Mouse (Mus musculus) induced T-regulatory cell, adult 2 months (primary cell): ENCODE measurements at regions not wholly inside any gene's neighbourhood (a gene's known extent, or its start where the extent isn't known, plus 50 kb on each side); places are given as distances from the start of the nearest gene placed in this dataset.

Experiments used
- DNase-seq: peaks from one replicate; pipeline ENCODE4 v3.0.0-alpha.2; 2012; ENCODE audit warnings: low read depth

- DNase-seq = no peak
These were observed 52.0 kb upstream of the Mgat5 start for GRCm38 (mm10) chr1:127152840-127153239.

DNA sequence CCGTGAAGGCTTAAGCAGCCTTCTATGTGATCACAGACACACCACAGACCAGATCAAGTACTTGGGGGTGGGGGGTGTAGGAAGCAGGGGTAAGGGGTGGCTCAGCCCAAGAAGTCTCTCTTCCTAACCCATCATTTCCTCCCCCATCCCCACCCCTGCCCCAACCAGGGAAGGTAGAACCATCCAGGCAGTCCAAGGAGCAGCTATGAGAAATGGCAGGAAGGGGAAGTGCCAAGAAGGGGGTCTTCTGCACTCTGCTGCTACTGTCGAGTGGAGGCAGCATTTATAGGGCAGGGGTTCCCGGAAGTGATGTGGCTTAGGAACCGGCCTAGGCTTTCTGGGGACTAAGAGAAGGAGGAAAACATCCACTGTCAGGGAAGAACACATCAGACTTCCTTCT is 69.3 kb upstream of the Mgat5 start:
- no peak for DNase-seq

GRCm38 (mm10) chr1:127131871-127132270 is 72.9 kb upstream of the Mgat5 start:
- DNase-seq = no peak

DNA sequence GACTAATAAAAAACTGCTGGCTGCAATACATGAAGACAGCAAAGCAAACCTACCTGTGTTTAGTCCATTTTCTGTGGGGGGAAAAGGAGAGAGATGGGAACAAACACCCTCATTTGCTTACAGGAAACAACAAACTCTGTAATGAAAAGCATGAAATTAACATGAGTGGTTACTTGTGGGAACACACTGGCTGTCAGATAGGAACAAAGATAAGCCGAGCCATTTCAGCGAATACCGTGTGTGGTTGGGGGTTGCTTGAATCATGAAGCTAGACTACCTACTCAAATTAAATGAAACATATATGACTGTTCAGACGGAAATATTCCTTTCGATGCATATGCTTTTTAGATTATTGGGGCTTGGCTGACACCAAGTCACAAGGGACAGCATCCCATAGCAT is 80.0 kb upstream of the Mgat5 start:
- no peak for DNase-seq

- DNase-seq = no peak
These were observed 86.8 kb upstream of the Mgat5 start for GRCm38 (mm10) chr1:127118019-127118418.

DNA sequence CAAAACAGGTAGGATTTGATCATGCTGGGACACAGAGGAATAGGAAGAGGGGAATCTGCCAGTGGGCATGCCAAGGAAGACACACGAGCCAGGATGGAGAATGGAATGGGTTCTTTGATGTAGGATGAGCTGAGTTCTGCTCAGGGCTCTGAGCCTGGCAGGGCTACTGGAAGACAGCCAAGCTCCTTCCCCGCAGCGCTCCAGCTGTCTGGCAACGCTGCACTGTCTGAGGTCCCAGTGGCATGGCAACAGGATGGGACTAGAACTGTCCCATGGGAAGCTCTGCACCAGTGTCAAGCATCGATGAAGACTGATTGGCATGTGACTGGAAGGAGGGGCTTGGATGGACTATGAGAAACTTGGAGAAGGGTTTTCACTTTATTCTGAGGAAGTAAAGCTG is 97.3 kb upstream of the Mgat5 start:
- no peak for DNase-seq

DNA sequence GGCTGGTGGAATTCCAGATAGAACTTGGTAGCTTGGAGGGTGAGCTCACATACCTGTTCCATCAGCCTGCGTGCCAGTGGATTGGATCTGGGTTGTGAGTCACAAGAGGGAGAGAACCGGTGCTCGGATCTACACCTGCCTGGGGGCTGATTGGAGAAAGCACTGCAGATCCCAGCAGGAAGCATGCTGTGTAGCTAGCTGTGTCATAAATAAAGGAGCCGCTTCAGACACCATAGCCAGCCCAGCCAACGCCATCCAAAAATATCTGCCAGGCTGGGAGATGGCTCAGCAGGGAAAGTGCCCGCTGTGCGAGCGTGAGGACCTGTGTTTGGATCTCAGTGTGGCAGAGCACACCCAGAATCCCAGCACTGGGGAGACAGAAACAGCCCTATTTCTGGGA is 99.0 kb upstream of the Mgat5 start:
- no peak for DNase-seq

DNA sequence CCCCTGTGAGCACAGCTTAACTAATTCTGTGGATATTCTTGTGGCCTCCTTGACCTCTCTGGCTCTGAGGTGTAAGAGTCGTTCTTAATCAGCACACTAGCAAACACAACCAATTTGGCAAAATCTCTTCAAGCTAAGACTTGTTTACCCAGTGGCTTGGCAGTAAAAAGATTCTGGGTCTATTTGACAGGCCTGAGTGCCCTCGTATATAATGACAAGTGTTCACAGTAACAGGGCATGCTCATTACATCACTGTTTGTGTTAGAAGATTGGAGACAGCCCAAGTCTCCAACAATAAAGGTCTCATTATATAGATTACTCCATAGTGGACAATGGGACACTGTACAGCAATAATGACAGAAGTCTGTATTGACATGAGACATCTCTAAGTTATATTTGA is 101.2 kb upstream of the Mgat5 start:
- no peak for DNase-seq

DNA sequence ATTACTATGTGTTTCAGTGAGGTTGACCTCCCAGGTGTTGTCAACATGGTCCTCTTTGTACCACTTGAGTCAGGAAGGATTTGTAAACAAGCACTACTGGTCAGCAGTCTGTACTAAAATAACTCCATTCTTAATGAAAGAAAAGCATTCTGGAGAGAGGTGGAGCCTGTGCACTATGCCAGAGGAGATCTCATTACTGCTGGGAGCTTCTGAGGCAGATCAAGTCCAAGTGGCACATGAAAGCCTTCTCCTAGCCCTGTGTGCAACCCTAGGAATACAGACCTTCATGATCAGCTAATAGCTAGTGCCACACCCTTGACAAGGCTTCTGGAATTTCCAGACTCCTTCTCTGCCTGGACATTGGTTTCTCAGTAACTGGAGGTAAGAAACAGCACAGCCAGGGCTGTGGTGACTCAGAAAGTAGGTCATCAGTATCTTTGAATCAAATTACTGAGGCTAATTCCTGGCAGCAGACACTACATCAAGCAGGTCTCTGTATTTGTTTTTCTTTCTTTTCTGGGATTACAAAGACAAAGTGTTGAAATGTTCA is 105.9 kb upstream of the Mgat5 start:
- DNase-seq = no peak

DNA sequence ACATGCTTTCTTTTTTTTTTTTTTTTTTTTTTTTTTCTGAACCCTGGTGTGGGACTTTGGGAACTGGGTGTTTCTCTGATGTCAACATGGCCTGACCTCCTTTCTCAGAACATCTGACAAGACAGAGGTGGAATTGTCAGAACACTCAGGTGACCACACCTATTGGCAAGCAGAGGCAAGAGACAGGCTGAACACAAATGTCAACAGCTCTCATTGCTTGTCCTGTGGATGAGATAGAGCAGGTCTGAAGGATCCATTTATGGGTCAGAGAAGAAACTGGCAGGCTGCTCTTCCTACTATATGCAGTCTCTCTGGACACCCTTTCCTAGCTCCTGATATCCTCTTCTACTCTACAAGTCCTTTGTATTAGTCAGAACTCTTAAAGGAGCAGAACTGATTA is 117.2 kb upstream of the Mgat5 start:
- no peak for DNase-seq

DNA sequence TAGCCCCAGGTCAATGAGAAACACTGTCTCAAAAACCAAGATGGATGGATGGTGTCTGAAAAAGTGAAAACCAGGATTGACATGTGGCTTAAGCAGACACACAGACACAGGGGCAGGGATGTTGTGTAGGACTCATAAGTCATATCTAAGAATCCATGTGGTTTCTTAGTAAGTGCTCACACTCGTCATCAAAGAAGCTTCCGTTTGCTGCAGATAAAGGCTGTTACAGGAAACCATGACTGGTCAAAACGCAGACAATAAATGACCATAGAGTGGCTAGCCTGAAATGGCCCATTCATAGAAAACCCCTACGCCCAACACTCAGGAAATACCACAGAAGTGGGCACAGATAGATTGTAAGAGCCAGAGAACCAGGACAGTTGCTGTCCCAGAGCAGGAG is 118.8 kb upstream of the Mgat5 start:
- DNase-seq = no peak

DNA sequence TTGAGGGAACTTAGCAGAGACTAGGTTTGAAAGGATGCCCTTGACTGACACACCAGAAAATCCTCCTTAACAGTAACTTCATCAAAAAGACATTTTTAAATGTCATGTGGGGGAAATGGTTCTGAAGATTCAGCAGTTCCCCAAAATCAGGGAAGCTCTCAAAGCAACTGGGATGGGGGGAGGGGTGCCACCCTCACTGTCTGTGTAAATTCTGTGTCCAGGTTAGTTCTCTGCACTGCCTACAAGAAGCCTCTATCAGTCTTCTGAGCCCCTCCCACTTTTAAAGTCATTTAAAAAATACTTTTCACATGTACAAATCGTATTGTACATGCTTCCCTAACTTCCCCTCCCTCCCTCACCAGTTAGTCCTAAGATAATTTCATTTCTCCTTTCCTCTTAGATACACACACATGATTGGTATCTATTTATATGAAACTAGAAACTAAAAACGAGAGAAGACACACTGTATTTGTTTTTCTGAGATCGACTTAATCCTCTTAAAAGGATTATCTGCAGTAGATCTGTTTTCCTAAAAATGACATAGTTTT is 121.0 kb upstream of the Mgat5 start:
- no peak for DNase-seq

GRCm38 (mm10) chr1:127079012-127079411 is 125.8 kb upstream of the Mgat5 start:
- no peak for DNase-seq

DNA sequence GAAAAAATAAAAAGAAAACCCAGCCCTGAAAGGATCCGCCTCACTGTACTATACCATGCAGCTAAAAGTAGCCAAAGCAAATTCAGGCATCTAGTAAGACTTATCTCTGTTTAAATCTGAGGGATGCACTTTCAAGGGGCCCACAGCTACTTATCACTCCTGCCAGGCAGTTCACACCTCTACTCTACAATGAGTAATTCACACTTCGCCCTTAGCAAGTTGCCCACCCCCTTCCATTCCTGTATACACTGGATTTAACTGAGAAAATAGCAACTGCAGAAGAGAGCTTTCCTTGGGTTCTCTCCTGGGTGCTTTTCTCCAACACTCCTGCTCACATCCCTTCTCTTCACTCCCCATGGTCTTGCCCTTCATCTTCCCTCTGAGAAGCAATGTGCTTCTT is 142.4 kb upstream of the Mgat5 start:
- no peak for DNase-seq

GRCm38 (mm10) chr1:127045711-127046420 is 158.9 kb upstream of the Mgat5 start:
- no peak for DNase-seq

DNA sequence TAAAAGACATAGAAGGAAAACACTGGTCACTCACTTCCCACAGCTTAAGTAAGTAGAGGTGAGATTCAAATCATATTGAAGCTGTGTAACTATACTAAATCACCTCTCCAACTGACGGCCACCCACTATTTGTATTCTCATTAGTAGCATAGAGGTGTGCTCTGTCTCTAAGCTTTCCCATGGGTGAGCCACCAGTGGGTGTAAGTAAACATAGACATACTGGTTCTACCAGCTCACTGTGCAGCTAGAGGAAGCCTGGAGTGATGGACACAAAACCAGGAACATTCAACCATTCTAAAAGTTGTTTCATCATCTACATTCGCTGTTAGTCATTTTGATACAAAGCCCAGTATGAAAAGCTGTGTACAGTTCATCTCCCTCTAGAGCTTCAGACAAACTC is 170.1 kb upstream of the Mgat5 start:
- DNase-seq = no peak

DNA sequence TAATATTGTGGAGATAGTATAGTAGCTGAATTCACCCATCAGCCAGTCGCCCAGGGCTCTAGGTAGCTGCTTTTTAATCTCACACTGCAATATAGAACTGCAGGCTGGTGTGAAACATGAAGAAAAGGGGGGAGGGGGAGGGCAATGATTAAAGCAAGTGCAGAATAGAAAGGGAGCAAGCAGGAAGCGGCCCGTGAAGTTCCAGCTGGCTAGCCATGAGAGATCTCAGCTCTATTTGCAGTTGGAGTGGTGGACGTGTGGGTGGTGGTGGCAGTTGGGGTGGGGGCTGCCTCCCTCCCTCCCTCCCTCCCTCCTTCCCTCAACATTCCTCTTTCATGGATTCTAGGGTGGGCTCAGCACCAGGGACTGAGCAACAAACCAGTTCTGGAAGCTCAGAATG is 173.3 kb upstream of the Mgat5 start:
- no peak for DNase-seq

DNA sequence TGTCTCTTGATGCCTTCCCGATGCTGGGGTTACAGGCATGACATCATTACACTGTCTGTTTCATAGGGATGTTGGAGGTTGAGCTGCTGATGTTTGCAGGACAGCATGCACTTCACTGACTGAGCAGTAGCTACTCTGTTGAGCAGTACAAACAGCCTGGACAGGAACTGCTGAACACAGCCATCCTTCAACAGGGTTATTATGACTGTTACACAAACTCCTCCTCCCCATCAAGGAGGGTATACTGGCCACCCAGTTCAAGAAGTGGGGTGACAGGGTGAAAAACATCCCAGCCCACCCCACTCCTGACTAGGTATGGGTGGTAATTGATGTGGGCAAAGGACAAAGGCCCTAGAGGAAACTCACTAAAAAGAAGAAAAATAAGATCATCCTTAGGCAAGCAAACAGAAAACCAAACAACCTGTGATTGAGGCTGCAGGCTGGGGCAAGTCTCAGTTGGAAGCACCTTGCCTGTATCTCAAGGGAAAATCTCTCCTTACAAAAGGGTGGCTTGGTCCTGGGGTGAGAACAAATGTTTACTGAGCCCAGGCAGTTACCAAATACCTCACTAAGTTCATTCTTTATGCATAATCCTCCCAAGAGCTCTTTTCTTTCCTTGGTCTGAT is 175.8 kb upstream of the Mgat5 start:
- DNase-seq = no peak

GRCm38 (mm10) chr1:127023100-127023499 is 181.7 kb upstream of the Mgat5 start:
- DNase-seq = no peak

DNA sequence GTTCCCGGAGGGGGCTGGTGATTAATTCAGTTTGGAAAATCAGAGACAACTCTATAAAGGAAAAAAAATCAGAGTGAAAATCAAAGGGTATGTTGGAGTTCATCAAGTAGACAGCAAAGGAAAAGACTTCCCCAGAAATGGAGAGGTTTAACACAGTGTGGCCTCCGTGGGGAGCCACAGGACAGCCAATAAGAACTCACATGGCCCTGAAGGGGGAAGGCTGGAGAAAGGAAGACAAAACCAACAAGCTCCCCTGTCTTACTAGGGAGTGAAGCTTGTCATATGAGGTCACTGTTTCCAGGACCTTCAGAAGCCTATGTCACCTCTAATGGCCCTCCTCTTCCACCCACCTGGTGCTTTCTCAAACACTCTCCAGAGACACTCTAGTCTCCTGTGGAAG is 187.1 kb upstream of the Nckap5 start:
- no peak for DNase-seq

DNA sequence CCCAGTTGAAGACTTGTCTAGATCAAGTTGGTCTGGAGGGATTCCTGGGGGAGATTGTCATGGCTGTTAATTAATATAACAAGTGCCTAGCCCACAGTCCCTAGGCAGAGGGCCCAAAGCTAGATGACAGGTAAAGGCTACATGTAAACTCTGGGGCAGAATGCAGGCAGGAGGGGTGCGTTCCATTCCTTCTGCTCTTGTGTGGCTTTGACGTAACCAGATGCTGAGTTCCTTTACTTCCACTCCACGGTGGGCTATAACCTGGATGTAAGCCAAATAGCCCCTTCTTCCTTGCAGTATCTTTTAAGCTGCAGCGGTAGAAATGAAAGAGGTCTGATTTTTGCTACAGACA is 185.3 kb upstream of the Nckap5 start:
- no peak for DNase-seq

GRCm38 (mm10) chr1:127015042-127015893 is 184.7 kb upstream of the Nckap5 start:
- DNase-seq = no peak

- peak; percentile 3 for DNase-seq
These were observed 181.3 kb upstream of the Nckap5 start for GRCm38 (mm10) chr1:127011901-127012300.
